Mouse (Mus musculus): ENCODE measurements around the gene Grin2b. TPM values are rescaled to one million over a fixed set of nuclear protein-coding genes. Genes with fewer than 3 reads are reported as not detected.

The Grin2b gene
- total RNA-seq, 2 experiments from 2014 or later: 0.07 to 0.22 TPM

- DNase-seq (ENCODE audit: low spot score in 2 of 2): no peak
Measured at GRCm38 (mm10) chr6:135817391-135817790, 355.9 kb downstream of the Grin2b start.

- DNase-seq (ENCODE audit: low spot score in 2 of 2): no peak
Measured at GRCm38 (mm10) chr6:135813755-135814154, 359.6 kb downstream of the Grin2b start.

- DNase-seq (ENCODE audit: low spot score in 2 of 2): no peak
Measured at GRCm38 (mm10) chr6:135805436-135805835, 367.9 kb downstream of the Grin2b start.

- DNase-seq (ENCODE audit: low spot score in 2 of 2): no peak
Measured at GRCm38 (mm10) chr6:135799949-135800348, 373.4 kb downstream of the Grin2b start.

- DNase-seq (ENCODE audit: low spot score in 2 of 2): no peak
Measured at GRCm38 (mm10) chr6:135798202-135798992, 374.9 kb downstream of the Grin2b start.

- no peak for DNase-seq (ENCODE audit: low spot score in 2 of 2)
Measured at GRCm38 (mm10) chr6:135797371-135798033, 375.8 kb downstream of the Grin2b start.

GRCm38 (mm10) chr6:135796911-135797310 is 376.4 kb downstream of the Grin2b start:
- no peak for DNase-seq (ENCODE audit: low spot score in 2 of 2)

- no peak for DNase-seq (ENCODE audit: low spot score in 2 of 2)
Measured at GRCm38 (mm10) chr6:135791412-135791811, 381.9 kb downstream of the Grin2b start.

- DNase-seq (ENCODE audit: low spot score in 2 of 2): no peak
Measured at GRCm38 (mm10) chr6:135789603-135790170, 383.6 kb downstream of the Grin2b start.

GRCm38 (mm10) chr6:135774670-135775069 is 398.6 kb downstream of the Grin2b start:
- DNase-seq (ENCODE audit: low spot score in 2 of 2): no peak

- no peak for DNase-seq (ENCODE audit: low spot score in 2 of 2)
Measured at GRCm38 (mm10) chr6:135767572-135767971, 405.7 kb downstream of the Grin2b start.

- DNase-seq (ENCODE audit: low spot score in 2 of 2): no peak
Measured at GRCm38 (mm10) chr6:135758735-135759134, 414.6 kb downstream of the Grin2b start.

GRCm38 (mm10) chr6:135756075-135756474 is 417.2 kb downstream of the Grin2b start:
- no peak for DNase-seq (ENCODE audit: low spot score in 2 of 2)

- DNase-seq (ENCODE audit: low spot score in 2 of 2): no peak
Measured at GRCm38 (mm10) chr6:135748412-135749076, 424.8 kb downstream of the Grin2b start.

- DNase-seq (ENCODE audit: low spot score in 2 of 2): no peak
Measured at GRCm38 (mm10) chr6:135745606-135746005, 427.7 kb downstream of the Grin2b start.

- no peak for DNase-seq (ENCODE audit: low spot score in 2 of 2)
Measured at GRCm38 (mm10) chr6:135734227-135734732, 439.0 kb downstream of the Grin2b start.

- no peak for DNase-seq (ENCODE audit: low spot score in 2 of 2)
Measured at GRCm38 (mm10) chr6:135727106-135727505, 446.2 kb downstream of the Grin2b start.

- no peak for DNase-seq (ENCODE audit: low spot score in 2 of 2)
Measured at GRCm38 (mm10) chr6:135721706-135722105, 451.6 kb downstream of the Grin2b start.

- no peak for DNase-seq (ENCODE audit: low spot score in 2 of 2)
Measured at GRCm38 (mm10) chr6:135714906-135715305, 458.4 kb downstream of the Grin2b start.

GRCm38 (mm10) chr6:135714236-135714635 is 459.1 kb downstream of the Grin2b start:
- no peak for DNase-seq (ENCODE audit: low spot score in 2 of 2)

- DNase-seq (ENCODE audit: low spot score in 2 of 2): no peak
Measured at GRCm38 (mm10) chr6:135713716-135714115, 459.6 kb downstream of the Grin2b start.
